Mouse (Mus musculus): ENCODE data around the gene Hnf4a.
"Not testable (repeated sequence)": the region's sequence is repeated elsewhere in the genome, so short reads cannot be mapped to it uniquely, and the experiment has no call there.

Hnf4a gene

DNA sequence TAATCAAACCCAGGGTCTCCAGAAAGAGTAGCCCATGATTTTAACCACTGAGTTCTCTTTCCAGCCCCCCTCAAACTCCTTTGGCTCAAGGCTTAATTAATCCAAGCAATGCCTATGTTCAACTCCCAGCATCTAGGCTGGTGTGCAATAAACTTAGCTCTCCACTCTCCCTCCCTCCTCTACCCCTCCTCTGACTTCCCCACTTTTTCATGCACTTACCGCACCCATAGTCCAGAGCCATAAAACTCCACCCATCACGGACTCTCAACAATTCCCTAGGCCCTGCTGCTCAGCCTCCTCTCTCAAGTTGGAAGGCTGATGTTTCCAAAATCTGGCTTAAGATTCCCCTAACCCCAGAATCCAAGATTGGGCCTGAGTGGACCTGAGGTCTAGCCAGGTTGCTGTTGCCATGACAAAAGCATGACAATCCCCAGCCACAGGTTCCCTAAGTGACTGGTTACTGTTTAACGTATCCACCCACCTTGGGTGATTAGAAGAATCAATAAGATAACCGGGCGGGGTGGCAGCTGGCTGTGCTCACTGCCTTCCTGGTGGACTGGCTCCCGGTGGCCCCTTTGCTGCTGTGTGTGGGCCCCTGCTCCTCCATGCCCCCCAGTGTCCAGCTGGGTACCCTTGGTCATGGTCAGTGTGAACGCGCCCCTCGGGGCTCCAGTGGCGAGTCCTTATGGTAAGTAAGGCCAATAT is at the start of gene Hnf4a:
Hnf4a (plus strand) TSS at position 509 of the 705 bp plus-strand sequence.
- no peak for DNase-seq (ENCODE audit: low read depth)

- DNase-seq (ENCODE audit: low read depth) = no peak
Observed at GRCm38 (mm10) chr2:163458539-163459265, 47.9 kb upstream of the Hnf4a start.

DNA sequence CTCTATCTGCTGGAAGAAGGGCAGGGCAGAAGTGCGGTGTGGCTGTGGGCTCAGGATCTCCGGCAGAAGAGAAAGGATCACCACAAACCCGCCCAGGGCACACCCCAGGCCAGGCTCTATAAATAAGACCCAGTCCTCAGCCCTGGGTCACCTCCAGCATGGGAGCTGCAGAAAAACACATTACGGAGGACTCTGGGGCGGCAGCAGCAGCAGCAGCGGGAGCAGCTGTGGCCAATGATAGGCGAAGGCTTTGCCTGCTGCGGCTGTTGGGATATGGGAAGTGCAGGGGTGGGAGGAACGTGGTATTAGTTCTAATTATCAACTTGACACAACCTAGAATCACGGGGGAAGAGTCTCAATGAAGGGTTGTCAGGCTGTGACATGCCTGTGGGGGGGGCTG is 47.2 kb upstream of the Hnf4a start:
- no peak for DNase-seq (ENCODE audit: low read depth)

- no peak for DNase-seq (ENCODE audit: low read depth)
Observed at GRCm38 (mm10) chr2:163460622-163461021, 46.0 kb upstream of the Hnf4a start.

- not testable (repeated sequence) for DNase-seq (ENCODE audit: low read depth)
Observed at GRCm38 (mm10) chr2:163461307-163461706, 45.3 kb upstream of the Hnf4a start.

GRCm38 (mm10) chr2:163462386-163462785 is 44.2 kb upstream of the Hnf4a start:
- no peak for DNase-seq (ENCODE audit: low read depth)

DNA sequence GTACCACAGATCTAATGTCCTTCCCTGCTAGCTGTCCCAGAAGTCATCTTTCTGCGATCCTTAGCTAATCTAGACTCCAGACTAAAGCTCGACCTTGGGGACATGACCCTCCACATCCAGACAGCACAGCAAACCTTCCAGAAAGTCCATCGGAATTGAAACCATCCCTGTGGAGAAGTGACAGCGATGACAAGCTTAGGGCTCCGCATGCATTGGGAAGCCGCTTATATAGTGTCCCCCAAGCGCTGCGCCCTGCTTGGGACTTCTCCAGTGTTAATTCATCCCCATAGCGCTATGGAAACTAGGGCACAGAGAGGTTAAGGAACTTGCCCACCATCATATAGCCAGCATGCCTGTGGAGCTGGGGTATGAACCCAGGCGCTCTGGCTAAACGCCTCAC is 43.8 kb upstream of the Hnf4a start:
- DNase-seq (ENCODE audit: low read depth) = no peak

DNA sequence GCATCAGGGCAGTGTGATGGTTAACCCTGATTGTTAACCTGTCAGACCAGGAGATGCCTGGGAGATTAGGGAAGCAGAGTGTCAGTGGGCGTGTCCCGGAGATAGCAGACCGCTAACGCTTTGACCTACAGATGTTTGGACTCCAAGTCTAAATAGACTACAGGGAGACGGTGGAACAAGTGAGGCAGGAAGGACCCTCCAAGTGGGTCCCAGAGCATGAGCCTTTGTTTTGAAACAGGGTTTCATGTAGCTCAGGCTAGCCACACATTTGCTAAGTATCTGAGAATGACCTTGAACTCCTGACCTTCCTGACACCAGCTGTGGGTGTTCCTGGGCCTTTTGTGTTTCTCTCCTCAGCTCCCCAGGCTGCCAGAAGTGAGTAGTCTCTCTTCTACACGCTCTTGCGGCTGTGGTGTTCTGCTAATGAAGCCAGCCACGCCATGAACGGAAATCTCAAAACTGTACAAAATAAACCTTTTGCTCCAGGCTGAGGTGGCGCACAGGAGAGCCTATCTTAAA is 43.3 kb upstream of the Hnf4a start:
- DNase-seq (ENCODE audit: low read depth) = no peak

DNA sequence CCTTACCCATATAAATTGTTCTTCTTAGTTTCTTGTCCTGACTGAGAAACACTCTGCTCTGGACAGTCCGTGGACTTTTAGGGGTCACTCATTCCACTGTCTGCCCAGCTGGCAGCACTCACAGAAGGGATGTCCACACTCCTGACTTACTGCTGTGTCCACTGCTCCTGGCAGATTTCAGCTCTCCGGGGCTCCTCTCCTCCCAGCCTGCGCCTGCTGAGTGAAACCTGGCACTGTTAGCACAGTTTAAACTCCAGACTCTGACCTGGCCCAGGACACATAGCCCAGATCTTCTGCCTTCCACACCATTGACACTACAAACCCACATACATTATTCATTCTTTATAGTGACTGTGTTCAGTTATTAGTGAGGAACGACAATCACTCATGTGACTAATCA is 42.6 kb upstream of the Hnf4a start:
- no peak for DNase-seq (ENCODE audit: low read depth)

- DNase-seq (ENCODE audit: low read depth) = no peak
Observed at GRCm38 (mm10) chr2:163464562-163464961, 42.0 kb upstream of the Hnf4a start.

- DNase-seq (ENCODE audit: low read depth) = no peak
Observed at GRCm38 (mm10) chr2:163466771-163467170, 39.8 kb upstream of the Hnf4a start.

DNA sequence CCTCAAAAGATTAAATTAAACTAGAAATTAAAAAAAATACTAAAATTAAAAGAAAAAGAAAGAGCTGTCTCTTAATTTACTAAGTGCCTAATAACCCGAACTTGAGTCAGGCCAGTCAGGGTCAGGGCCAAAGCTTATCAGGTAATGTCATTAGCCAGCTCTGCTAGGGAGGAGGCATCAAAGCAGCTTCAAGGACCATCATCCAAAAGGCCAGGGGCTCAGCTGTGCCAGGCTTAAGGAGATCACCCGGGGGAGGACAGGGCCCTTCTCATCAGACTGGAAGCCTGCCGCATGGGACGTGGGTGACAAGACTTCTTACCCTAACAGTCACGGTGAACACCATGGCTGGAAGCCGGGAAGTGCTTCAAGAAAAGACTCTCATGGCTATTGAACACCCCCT is 39.0 kb upstream of the Hnf4a start:
- no peak for DNase-seq (ENCODE audit: low read depth)

GRCm38 (mm10) chr2:163468866-163469265 is 37.7 kb upstream of the Hnf4a start:
- no peak for DNase-seq (ENCODE audit: low read depth)

DNA sequence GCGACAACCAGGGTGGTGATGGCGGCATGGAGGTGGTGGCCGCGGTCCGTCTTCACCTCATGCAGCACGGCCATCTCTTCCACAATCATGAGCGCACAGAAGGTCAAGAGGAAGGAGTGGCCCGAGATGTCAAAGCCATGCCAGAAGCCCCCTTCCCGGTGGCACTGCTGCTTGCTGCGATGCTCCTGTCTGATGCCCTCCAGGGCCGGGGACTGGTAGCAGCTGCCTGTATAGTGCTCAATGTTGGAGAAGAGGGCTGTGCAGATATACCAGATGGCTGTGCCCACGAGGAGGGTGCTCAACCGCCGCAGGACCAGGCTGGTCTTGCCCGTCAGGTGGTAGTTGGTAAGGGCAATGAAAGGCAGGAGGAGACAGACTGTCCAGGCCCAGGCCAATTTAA is 36.9 kb upstream of the Hnf4a start:
- DNase-seq (ENCODE audit: low read depth) = no peak

DNA sequence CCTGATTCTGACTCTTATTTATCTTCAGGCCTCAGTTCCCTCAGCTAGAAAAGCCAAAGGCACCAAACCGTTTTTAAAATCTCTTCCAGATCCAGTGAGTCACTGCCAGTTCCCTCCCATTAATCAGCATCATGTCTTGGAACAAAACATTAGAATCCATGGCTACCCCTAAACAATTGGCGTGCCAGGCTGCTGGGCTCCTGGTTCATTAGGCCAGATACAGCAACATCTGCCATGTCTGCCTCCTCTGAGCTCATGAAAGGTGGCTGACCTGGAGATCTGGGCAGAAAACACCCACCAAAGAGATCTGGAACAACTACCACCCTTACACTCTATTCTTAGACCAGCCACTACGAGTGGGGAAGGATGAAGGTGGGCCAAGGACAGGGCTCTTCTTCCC is 35.5 kb upstream of the Hnf4a start:
- DNase-seq (ENCODE audit: low read depth) = peak; percentile 6

DNA sequence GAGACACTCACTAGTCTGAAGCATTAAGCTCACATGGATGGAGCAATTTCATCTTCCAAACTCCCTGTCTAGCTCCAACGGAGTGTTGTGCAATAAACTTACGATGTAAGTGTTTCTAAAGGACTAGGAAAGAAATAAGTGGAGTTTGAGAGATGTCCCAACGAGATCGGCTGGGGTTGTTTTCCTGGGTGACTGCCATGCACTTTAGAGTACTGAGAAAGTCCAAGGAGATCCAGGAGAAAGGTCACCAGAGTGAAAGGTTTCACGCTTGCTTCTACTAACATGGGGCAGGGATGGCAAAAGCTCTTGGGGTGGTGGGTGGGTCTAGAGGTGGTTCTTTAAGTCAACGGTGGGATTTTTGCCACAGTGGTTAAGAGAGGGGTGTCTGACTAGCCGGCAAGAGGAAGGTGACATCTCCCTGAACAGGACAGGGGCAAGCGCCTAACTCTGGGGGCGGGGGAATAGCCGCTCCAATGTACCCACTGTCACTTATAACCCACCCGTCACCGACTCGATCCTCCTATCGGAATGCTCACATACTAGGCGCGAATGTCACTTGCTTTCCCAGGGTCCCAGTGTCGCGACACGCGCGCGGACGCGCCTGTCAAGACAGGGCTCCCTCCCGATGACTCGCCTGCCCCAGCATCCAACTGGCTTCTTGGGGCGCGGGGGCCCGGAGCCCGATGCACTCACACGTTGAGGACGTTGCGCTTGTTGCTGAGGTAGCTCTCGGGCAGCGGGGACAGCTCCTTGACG is 34.7 kb upstream of the Hnf4a start:
- no peak for DNase-seq (ENCODE audit: low read depth)

- DNase-seq (ENCODE audit: low read depth) = peak; percentile 100
Observed at GRCm38 (mm10) chr2:163472466-163472851, 34.1 kb upstream of the Hnf4a start, which contains the start of gene Fitm2. Gene Fitm2, minus strand, starts transcription at chr2:163472629.

- DNase-seq (ENCODE audit: low read depth) = peak; percentile 8
Observed at GRCm38 (mm10) chr2:163480191-163480825, 26.3 kb upstream of the Hnf4a start.

DNA sequence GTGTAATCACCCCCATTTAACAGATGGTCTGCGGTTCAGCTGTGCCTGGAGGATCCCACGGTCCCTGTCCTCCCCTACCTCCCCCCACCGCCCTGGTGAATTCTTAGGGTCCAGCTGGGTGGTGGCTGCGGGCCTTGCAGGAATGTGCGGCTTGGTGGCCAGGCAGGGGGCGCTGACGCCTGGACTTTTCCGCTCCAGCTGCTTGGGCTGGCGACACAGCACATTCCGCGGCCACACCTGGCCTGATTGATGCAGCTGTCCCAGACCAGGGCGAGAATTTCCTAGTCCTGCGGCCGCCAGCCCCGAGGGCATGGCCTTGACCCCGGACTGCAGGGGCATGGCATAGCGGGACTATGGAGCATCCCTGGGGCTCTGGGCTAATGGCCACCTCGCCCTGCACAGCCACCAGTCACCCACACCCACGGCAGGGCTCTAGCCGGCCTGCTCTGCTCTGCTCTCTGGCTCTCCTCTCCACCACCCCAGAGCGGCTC is 25.0 kb upstream of the Hnf4a start:
- DNase-seq (ENCODE audit: low read depth) = no peak

- no peak for DNase-seq (ENCODE audit: low read depth)
Observed at GRCm38 (mm10) chr2:163487360-163487759, 19.2 kb upstream of the Hnf4a start.

GRCm38 (mm10) chr2:163489725-163490291 is 16.8 kb upstream of the Hnf4a start:
- no peak for DNase-seq (ENCODE audit: low read depth)

DNA sequence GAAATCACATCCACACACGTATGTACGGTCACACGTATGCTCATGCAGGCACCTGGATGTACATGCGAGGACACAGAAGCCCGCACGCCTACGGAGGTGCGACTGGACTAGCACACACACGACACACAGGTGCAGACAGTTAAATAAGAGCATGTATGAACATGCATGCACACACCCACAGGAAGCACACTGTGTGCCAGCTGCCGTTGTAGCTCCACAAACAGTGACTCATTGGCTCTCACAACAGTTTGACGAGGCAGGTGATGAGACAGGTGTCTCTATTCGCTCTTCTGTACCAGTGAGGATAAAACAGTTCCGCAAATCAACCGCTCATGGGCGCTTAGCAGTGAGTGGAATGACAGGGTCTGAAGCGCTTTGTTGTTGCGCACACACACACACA is 16.0 kb upstream of the Hnf4a start:
- DNase-seq (ENCODE audit: low read depth) = no peak
